Mouse (Mus musculus): ENCODE data around the gene Enkd1.

Gene Enkd1

DNA sequence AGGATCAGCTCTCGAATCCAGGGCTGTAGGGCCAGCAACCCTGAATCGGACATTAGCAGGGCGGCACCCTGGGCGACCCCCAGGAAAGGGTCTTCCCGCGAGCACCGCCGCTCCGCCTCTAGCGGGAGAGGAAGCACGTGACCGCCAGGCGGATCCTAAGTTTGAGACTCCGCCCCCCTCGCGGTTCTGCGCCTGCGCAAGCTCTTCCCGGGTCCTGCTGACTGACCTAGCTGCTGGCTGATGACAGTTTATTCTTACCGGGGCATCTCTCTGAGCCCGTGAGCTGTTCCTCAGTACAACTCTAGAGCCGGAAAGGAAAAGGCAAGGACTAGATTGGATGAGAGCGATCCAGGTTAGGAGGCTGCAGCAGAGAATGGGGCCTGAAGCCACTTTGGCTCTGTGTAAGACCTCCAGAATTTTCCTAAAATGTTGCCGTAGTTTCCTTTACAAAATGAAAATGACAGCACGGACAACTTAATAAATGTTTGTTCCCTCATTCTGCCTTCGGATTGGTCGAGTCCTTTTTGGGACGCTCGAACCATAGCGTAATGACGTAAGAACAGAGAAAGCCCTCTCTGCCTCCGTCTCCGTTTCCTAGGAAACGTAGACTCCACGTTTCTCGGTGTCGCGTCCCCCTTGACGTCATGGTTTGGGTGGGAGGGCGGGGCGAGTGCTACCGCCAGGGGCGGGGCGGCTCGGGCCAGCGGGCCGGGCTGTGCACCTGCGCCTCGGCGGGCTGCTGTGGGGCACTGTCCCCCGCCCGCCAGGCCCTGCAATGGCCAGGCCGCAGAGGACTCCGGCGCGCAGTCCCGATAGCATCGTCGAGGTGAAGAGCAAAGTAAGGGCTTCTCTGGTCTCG, 6.8 kb downstream of the Enkd1 start, which contains the start of the genes Acd and Pard6a:
Gene Acd, minus strand, starts transcription at position 137 of the 859 bp plus-strand sequence.
Gene Pard6a, plus strand, starts transcription at position 183 of the 859 bp plus-strand sequence.
- peak; percentile 96 for DNase-seq (ENCODE audit: extremely low spot score)

DNA sequence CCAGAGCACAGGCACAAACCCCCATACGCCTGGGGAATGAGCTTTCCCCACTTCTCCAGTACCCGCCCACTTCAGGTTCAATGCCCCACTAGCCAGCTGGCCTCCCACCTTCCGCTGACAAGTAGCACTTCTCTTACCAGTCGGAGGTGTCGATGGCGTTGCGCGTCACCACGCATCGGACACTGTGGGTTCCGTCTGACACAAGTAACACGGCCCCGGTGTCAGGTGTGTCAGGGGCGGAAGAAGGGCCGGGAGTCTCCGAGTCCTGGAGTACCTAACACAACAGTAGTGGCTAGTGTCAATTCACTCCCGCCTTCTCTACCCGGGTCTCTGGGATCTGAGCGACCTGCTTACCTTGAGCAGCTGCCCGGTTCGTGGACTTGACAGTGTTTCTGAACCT, 7.4 kb downstream of the Enkd1 start:
- no peak for DNase-seq (ENCODE audit: extremely low spot score)

DNA sequence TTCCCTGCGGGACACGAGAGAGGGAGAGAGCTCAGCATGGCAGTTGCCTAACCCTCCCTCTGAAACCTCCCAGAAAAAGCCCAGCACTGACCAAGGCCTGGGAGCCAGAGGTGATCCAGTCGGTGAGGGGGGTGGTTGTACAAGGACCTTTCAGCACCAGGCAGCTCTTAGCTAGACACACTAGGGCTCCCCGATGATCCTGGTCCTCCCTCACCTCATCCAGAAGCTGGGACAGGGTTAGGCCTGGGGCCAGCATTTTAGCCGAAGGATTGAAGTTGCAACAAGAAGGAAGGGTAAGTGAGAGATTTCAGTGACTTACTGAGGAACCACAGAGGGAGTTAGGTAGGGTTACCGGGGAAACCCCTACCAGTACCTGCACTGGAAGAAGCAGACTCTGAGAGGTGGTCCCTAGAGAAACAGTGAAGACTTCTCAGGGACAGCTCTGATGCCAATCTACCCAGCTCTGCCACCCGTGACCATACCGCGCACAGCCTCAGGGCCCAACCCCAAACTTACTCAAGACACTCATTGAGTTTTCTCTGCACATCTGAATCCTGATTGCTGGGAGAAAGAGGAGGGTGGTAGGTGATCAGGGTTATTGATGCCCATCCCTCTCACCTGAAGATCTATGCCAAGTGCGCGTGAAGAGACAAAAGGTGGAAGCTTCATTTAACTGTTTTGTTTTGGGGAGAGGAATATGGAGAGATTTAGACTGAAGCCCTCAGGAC, 8.4 kb downstream of the Enkd1 start:
- no peak for DNase-seq (ENCODE audit: extremely low spot score)

DNA sequence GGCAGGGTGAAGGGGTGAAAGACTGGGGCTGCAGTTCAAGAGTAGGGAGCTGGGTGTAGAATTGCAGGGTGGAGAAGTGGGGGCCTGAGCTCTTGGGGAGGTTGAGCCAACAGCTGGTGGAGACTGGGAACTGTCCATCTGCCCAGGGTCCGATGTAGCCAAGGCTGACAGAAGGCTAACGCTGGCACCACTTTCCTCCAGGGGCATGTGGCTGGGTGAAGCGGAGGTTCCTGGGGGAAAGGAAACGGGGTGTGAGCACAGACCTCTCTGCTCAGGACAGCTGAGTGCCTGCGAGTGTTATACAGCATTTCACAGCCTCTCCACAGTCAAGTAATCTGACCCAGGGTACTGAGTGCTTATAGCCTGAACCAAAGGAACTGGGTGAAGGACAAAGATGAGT, 9.3 kb downstream of the Enkd1 start:
- DNase-seq (ENCODE audit: extremely low spot score) = no peak

DNA sequence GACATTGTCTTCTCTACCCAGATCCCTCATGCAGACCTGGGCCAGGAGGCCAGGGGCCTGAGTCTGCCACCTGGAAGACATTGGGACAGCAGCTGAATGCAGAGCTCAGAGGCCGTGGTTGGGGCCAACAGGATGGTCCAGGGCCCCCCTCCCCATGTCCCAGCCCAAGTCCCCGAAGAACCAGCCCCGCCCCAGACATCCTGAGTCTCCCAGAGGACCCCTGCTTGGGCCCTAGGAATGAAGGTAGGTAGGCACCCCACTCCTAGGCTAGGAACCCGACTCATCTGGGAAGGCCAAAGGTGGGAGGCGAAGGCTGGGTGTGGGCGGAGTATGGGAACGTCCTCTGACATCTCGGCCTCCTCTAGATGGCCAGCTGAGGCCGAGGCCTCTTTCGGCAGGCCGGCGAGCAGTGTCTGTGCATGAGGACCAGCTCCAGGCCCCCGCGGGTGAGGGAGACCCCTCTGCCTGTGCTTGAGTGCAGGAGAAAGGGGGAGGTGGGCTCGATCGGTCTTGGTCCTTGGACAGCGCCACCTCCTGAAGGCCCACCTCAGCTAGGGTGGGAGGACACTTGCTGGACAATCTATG, 10.7 kb downstream of the Enkd1 start:
- DNase-seq (ENCODE audit: extremely low spot score) = no peak

DNA sequence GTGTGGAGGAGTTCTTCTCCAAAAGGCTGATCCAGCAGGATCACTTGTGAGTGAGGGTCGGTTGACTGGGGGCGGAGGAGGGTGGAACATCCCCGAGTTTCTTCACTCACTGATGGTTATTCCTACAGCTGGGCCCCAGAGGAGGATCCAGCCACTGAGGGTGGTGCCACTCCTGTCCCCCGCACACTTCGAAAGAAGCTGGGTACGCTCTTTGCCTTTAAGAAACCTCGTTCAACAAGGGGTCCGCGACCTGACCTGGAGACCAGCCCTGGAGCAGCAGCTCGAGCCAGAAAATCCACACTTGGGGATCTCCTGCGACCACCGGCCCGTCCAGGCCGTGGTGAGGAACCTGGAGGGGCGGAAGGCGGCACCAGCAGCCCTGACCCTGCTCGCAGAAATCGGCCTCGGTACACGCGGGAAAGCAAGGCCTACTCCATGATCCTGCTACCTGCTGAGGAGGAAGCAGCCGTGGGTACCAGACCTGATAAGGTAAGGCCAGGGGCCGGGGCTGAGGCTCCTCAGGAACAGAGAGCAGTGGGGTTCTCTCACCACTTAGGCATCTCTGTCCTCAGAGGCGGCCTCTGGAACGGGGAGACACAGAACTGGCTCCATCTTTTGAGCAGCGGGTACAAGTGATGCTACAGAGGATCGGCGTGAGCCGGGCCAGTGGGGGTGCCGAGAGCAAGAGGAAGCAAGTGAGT, 12.8 kb downstream of the Enkd1 start:
- DNase-seq (ENCODE audit: extremely low spot score) = no peak

DNA sequence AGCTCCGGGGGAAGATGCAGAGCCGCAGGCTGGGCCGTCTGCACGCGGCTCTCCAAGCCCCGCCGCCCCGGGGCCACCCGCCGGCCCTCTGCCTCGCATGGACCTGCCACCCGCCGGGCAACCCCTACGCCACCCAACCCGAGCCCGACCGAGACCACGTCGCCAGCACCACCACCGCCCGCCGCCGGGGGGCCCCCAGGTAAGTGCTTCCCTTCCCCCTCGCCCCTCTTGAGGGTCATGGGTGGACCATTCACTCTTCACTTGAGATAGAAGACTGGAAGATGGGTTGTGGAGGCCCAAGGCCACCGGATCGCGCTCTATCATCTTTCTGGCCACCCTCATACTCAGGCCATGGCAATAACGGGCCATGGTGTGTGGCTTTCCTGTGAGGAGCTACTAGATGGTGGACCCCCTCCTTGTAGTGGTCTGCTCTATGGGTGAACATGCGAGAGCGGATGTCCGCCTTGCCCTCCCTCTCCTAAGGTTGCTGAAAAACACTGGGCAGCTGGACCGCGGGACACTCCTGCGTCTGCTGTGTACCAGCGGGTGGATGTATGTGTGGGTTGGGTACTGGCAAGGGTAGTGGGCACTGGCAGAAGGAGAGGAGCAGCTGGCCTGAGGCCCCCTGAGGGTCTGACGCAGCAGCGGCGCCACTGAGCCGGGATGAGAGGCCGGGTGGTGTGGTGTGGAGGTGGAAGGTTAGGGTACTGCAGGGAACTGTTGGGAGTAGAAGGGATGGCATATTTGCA, 13.8 kb downstream of the Enkd1 start:
- DNase-seq (ENCODE audit: extremely low spot score) = no peak

DNA sequence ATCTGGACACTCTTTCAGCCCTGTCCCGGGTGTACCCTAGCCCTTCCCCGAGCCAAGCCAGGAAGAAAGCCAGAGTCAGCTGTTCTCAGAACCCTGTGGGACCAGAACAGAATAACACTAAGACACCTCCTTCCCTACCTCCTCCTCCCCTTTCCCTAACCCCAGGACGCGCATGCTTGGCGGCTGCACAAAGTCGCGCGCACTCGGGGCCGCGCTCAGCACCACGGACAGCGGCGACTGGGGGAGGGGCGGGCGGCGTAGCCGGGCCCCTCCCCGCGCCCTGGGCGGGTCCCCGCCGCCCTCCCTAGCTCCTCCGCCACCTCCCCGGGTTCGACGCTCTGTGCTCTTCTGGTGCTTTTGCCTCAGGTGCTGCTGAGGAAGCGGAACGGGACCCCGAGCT, 14.4 kb downstream of the Enkd1 start:
- peak; percentile 71 for DNase-seq (ENCODE audit: extremely low spot score)

DNA sequence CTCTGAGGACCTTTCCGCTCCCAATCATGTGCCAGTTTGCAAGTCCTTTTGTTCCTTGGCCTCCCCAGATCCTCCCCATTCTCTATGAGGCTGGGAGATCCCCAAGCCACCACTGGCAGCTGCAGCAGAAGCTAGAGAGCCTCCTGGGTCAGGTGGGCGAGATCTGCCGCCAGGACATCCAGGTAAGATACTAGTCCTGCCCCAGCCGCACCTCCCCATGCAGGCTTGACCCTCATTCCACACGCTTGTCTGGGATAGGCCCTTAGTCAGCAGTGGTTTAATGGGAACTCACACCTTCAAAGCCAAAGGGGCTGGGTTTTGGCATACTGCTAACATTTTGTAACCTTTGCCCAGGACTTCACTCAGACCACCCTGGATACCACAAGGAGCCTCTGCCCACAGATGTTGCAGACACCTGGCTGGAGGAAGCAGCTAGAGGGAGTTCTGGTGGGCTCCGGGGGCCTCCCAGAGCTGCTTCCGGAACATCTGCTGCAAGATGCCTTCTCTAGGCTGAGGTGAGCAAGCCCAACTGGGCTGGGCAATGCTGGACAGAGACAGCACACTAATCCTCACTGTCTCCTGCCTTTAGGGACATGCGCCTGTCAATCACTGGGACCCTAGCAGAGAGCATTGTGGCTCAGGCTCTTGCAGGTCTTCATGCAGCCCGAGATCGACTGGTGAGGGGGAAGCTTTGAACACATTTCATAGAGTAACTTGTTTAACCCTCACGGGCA, 15.4 kb downstream of the Enkd1 start:
- DNase-seq (ENCODE audit: extremely low spot score) = no peak

DNA sequence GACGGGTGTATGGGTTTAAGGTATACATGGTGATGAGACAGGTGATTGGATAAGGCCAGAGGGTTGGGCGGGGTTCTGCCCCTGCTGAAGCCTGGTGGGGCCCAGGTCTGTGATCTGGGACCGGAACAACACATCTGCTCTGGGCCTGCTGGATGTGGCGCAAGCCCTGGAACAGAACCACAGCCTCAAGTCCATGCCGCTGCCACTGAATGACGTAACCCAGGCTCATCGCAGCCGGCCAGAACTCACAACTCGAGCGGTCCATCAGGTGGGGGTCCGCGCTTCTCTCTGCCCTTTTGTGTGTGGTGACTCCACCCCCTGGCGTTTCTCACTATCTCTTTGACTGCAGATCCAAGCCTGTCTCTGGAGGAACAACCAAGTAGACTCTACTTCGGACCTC, 17.0 kb downstream of the Enkd1 start:
- no peak for DNase-seq (ENCODE audit: extremely low spot score)

DNA sequence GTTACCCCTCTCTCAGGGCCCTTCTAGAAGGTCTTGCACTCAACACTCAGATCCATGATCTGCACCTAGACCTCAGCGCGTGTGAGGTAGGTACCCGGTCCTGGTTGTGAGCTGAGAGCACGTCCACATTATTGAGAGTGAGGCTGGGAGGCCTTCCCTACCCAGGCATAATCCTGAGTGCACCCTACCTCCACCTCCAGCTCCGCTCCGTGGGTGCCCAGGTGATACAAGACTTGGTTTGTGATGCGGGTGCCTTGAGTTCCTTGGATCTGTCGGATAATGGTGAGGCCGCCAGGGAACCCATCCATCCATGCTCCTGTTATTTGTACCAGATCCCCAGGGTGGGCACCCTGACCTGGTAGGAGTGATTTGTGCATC, 18.0 kb downstream of the Enkd1 start:
- DNase-seq (ENCODE audit: extremely low spot score) = no peak

DNA sequence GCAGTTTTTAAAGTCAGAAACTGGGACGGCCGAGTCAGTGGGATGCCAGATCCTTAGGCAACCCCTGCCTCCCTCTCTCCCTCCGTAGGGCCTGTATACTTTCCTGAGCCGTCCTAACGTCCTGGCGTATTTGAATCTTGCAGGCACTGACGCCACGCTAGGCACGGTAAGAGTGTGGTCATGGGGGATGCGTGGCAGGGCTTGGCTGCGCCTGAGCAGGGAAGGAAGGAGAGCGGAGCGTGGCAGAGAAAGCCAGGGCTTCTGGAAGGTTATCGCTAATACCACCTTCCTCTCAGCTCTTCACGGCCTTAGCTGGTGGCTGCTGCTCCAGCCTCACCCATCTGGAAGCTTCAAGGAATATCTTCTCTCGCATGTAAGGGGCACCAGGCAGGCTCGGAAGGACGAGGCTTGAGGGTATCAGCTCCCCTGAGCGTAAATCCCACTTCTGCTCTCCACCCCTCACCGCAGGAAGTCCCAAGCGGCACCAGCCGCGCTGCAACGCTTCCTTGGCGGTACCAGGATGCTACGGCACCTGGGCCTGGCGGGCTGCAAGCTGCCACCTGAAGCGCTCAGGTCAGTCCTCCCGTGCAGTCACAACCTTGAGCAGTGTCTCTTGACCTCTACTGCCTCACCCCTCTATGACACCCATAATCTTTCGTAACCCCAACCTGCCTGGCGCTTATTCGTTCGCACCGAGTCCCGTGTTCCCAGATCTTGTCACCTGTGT, 18.6 kb downstream of the Enkd1 start:
- no peak for DNase-seq (ENCODE audit: extremely low spot score)

DNA sequence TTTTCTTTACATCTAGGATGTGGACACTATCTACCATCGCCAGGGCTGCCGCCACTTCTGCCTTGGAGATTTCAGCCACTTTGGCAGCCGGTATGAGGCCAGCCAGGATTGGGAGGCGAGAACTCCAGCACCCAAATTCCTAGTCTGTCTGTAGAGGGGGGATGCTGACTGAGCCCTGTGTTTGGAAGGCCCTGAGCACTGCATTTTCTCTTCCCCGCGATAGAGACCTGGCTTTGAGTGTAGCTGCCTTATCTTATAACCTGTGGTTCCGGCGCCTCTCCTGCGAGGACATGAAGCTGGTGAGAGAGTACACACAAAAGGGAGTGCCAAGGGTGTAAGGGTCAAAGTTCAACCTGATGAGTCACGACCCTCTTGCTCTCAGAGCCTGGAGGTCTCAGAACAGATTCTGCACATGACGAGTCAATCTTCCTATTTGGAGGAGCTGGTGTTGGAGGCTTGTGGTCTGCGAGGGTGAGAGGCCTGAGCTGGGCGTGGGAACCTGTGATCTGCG, 19.7 kb downstream of the Enkd1 start:
- no peak for DNase-seq (ENCODE audit: extremely low spot score)

DNA sequence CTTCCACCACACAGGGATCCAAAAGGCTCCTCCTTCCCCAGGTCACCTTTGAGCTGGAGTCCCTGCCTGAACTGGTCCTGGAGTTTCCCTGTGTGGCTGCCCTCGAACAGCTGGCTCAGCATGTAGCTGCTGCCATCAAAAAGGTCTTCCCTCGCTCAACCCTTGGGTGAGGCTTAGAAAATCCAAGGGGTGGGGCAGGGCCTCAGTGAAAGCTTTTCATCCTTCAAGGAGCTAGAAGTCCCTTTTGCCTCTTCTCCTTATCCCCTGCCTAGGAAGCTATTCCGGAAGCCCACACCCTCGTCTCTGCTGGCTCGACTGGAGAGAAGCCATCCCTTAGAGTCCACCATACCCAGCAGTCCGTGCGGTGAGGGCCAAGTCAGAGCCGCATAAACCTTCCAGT, 20.5 kb downstream of the Enkd1 start:
- no peak for DNase-seq (ENCODE audit: extremely low spot score)

DNA sequence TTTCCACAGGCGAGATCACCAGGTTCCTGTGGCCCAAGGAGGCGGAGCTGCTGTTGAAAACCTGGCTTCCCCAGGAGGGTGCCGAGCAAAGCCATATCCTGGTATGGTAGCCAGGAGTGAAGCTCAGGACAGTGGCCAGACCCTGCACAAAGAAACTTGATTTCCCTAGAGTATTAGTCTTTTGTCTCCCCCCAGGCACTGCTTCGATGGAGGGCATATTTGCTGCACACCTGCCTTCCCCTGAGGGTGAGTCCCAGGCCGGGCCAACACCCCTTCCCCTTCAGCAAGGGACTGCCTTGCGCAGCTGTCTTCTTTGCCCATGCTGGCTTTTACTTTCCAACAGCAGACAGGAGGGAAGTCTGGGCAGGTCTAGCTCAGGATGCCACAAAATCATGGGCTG, 21.5 kb downstream of the Enkd1 start:
- DNase-seq (ENCODE audit: extremely low spot score) = no peak

DNA sequence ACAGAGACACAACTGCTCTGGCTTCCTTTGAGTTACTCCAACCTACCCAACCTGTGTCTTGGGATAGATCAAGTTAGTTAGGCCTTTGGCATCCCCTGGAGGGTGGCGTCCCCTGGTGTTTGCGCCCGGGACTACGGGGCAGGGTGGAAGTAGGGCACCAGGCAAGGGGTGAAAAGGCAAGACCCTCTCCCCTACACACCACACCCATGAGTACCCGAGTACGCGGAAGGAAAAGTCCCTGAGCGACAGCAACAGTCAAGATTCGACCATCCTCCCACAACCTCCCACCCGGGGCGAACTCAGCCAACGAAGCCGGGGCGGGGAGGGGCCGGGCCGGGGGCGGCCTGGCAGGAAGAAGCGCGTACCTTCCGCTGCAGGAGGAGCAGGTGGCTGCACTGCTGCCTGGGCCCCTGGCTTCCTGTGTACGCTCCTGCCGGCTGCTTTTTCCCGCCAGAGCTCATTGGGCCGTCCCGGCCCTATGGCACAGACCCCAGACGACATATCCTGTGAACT, 22.2 kb downstream of the Enkd1 start, which contains the start of gene Carmil2:
Gene Carmil2, plus strand, starts transcription at position 479 of the 513 bp plus-strand sequence.
- DNase-seq (ENCODE audit: extremely low spot score) = peak; percentile 62

DNA sequence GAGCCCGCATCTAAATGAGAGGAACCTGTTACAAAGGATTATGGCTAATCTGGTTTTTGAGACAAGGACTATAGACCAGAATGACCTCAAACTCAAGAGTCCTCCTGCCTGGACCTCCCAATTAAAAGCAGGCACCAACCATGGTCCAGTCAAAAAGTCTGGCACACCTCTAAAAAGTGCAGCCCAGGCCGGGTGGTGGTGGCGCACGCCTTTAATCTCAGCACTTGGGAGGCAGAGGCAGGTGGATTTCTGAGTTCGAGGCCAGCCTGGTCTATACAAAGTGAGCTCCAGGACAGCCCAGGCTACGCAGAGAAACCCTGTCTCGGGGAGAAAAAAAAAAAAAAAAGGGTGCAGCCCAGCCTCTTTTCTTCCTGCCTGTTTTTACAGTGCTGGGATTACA, 22.7 kb downstream of the Enkd1 start:
- no peak for DNase-seq (ENCODE audit: extremely low spot score)

DNA sequence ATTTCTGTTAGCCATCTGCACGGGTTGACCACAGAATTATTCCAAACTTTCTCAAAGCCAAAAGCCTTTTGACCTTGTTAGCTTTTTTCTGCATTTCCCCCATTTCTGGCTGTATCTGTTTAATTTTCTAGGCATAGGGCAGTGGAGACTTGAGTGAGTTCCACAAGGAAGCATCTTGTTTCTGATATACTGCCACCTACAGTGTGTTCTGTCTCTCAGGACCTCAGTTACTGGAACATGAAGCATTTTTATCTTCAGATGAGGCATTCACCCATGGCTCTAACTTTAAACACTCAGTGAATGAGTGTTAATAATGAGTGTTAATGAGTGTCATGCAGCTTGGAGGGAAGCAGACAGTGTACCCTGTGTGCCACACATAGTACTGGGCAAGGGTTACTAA, 30.1 kb downstream of the Enkd1 start:
- DNase-seq (ENCODE audit: extremely low spot score) = no peak

DNA sequence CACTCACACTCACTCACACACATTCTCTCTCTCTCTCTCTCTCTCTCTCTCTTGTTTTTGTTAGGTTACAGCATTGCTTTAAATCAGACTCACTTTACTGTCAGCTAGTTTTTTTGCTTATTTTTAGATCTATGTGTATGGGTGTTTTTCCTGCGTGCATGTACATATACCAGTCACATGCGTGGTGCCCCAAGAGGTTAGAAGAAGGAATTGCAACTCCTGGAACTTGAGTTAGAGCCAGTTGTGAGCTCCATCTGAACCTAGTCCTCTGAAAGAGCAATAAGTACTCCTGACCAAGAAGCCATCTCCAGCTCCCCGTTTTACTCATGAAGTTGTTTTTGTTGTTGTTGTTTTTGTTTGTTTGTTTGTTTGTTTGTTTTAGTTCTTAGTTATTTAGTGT, 46.8 kb downstream of the Enkd1 start:
- no peak for DNase-seq (ENCODE audit: extremely low spot score)

Measured in embryo, embryonic 9.5 days (tissue).